In genomic region chr3:129472008-129472407, GRCm38 (mm10) we compare ENCODE assay signal across 30 mouse cellular contexts.
DNase-seq lines count a peak whose midpoint lies in the region; ATAC-seq lines count a peak whose summit lies in the region.
"Had no signal": no experiment of that assay in that cellular context is flagged by ENCODE, and none has a peak within 500 bp of the region (broad histone marks: within the 10 kb centered on the region; RNA-seq: fewer than 3 reads in every experiment).

No protein-coding gene starts in this region.

- 0 out of 2 replicates have a peak, but pooled peaks cover 3% of the 10 kb centered on the region for H3K4me1 ChIP-seq in liver, embryonic 15.5 days (replicated peaks)
- H3K4me1 ChIP-seq: embryonic facial prominence, embryonic 10.5 days; embryonic facial prominence, embryonic 15.5 days; forebrain, embryonic 12.5 days; kidney, embryonic 15.5 days; midbrain, embryonic 10.5 days; midbrain, embryonic 15.5 days had no signal

- no peaks in the 10 kb centered on the region for H3K27me3 ChIP-seq in liver, embryonic 15.5 days
- H3K27me3 ChIP-seq: CH12.LX; embryonic facial prominence, embryonic 15.5 days; forebrain, embryonic 12.5 days; kidney, embryonic 15.5 days; midbrain, embryonic 15.5 days had no signal

- H3K36me3 ChIP-seq in liver, embryonic 15.5 days (replicated peaks) = no peaks in the 10 kb centered on the region
- H3K36me3 ChIP-seq: embryonic facial prominence, embryonic 10.5 days; embryonic facial prominence, embryonic 15.5 days; forebrain, embryonic 12.5 days; kidney, embryonic 15.5 days; midbrain, embryonic 10.5 days; midbrain, embryonic 15.5 days had no signal

- no peak overlapping the region for H3K9ac ChIP-seq in liver, embryonic 15.5 days
- H3K9ac ChIP-seq: embryonic facial prominence, embryonic 15.5 days; forebrain, embryonic 12.5 days; forebrain, postnatal 0 days; hindbrain, embryonic 14.5 days; kidney, embryonic 15.5 days; midbrain, embryonic 15.5 days had no signal

- peak; percentile 64 for ATAC-seq in common myeloid progenitor, adult 5-6 weeks (replicated peaks; ENCODE audit: low read depth, poor library complexity, severe bottlenecking)
- ATAC-seq in liver, embryonic 15.5 days (ENCODE audit: insufficient read depth) = 0 out of 2 replicates have a peak, but pooled peaks have one; percentile 47
- ATAC-seq in megakaryocyte-erythroid progenitor cell, adult 5-6 weeks (replicated peaks; ENCODE audit: low FRiP score, low TSS enrichment, poor library complexity, severe bottlenecking) = peak; percentile 30; the same call in 1 of the 2 replicates
- ATAC-seq: activated CD4-positive, CD25-positive, alpha-beta regulatory T cell, adult 4 months; forebrain, postnatal 0 days; lung, postnatal 0 days; midbrain, embryonic 15.5 days had no signal

- H3K4me2 ChIP-seq in liver, embryonic 15.5 days = no peak overlapping the region
- H3K4me2 ChIP-seq: embryonic facial prominence, embryonic 15.5 days; forebrain, embryonic 12.5 days; heart, embryonic 11.5 days; hindbrain, embryonic 14.5 days; kidney, embryonic 15.5 days; midbrain, embryonic 15.5 days had no signal

- no peak overlapping the region for H3K4me3 ChIP-seq in liver, embryonic 15.5 days (replicated peaks)
- H3K4me3 ChIP-seq: embryonic facial prominence, embryonic 10.5 days; embryonic facial prominence, embryonic 15.5 days; forebrain, embryonic 12.5 days; kidney, embryonic 15.5 days; midbrain, embryonic 10.5 days; midbrain, embryonic 15.5 days had no signal

- no peak overlapping the region for H3K27ac ChIP-seq in liver, embryonic 15.5 days (replicated peaks)
- H3K27ac ChIP-seq: embryonic facial prominence, embryonic 10.5 days; embryonic facial prominence, embryonic 15.5 days; forebrain, embryonic 12.5 days; hindbrain, embryonic 14.5 days; kidney, embryonic 15.5 days; midbrain, embryonic 10.5 days; midbrain, embryonic 15.5 days had no signal

- peak; percentile 65 for DNase-seq in 416B (ENCODE audit: low read depth)
- no peak for DNase-seq in spleen, postnatal 36 days (ENCODE audit: low spot score in 2 of 2)
- no peak for DNase-seq in kidney, postnatal 36 days
- DNase-seq: adrenal gland, adult 2 months; adrenal gland, postnatal 36 days; cerebellum, adult 2 months; cerebellum, postnatal 14 days; forebrain, postnatal 0 days; gastrocnemius, postnatal 10 days; heart, adult 18-20 months; heart, postnatal 4 days; kidney, adult 18-20 months; lung, adult 18-20 months; lung, postnatal 4 days; right cerebral cortex, adult 18-20 months; thymus, postnatal 4 days had no signal

- no peaks in the 10 kb centered on the region for H3K9me3 ChIP-seq in liver, embryonic 15.5 days (replicated peaks)
- H3K9me3 ChIP-seq: embryonic facial prominence, embryonic 10.5 days; embryonic facial prominence, embryonic 15.5 days; forebrain, embryonic 12.5 days; kidney, embryonic 15.5 days; midbrain, embryonic 10.5 days; midbrain, embryonic 15.5 days had no signal

- WGBS in liver, embryonic 15.5 days (ENCODE audit: insufficient replicate concordance) = 22% methylated on average over 10 of the region's 10 CpGs
